9 mouse cellular contexts compared by ENCODE assay signal in the genomic region with DNA sequence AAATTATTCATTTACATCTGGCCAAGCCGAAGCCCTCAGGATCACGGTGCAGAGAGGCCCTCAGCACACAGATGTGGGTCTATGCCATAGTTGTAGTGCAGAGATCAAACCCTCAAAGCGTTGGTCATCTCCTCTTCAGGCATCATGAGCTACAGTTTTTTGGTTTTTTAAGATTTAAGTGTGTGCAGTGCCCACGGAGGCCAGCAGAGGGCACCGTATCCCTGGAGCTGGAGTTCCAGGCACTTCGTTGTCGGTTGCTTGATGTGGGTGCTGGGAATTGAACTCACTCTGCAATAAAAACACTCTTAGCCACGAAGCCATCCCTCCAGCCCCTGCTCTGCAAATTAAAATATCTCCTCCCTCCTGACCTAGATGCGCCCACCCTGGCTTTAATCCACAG. TPM values are rescaled to one million over a fixed set of nuclear protein-coding genes. Genes with fewer than 3 reads are reported as not detected.
DNase-seq lines count a peak whose midpoint lies in the region; ATAC-seq and TF ChIP-seq lines count a peak whose summit lies in the region.
"Had no signal": no experiment of that assay in that cellular context is flagged by ENCODE, and none has a peak within 500 bp of the region (broad histone marks: within the 10 kb centered on the region; RNA-seq: fewer than 3 reads in every experiment).

No protein-coding gene starts in this region.

- H3K4me3 ChIP-seq in intestine, postnatal 0 days (ENCODE audit: low read depth, low read length) = no peak overlapping the region
- H3K4me3 ChIP-seq in intestine, embryonic 16.5 days (ENCODE audit: low read length) = no peak overlapping the region
- no peak overlapping the region for H3K4me3 ChIP-seq in forebrain, embryonic 15.5 days
- H3K4me3 ChIP-seq: myocyte had no signal

- no peak overlapping the region for H3K4me2 ChIP-seq in intestine, postnatal 0 days (replicated peaks; ENCODE audit: low read depth)
- H3K4me2 ChIP-seq in intestine, embryonic 16.5 days (ENCODE audit: low read depth, low read length) = no peak overlapping the region
- H3K4me2 ChIP-seq in forebrain, embryonic 15.5 days (replicated peaks) = no peak overlapping the region

- 31% methylated on average over 9 of the region's 9 CpGs for WGBS in intestine, postnatal 0 days
- 38% methylated on average over 9 of the region's 9 CpGs for WGBS in intestine, embryonic 16.5 days
- 35% methylated on average over 9 of the region's 9 CpGs for WGBS in forebrain, embryonic 15.5 days

- TF ChIP-seq CTCF in intestine, postnatal 0 days (IDR thresholded peaks at IDR 0.05; ENCODE audit: low read depth) = peak; percentile 57

- no peak overlapping the region for H3K27ac ChIP-seq in intestine, postnatal 0 days (ENCODE audit: low read depth, low read length)
- no peak overlapping the region for H3K27ac ChIP-seq in intestine, embryonic 16.5 days (ENCODE audit: low read length)
- H3K27ac ChIP-seq in forebrain, embryonic 15.5 days (replicated peaks) = no peak overlapping the region

- H3K9ac ChIP-seq in intestine, postnatal 0 days (ENCODE audit: low read depth, low read length) = no peak overlapping the region
- H3K9ac ChIP-seq in intestine, embryonic 16.5 days (ENCODE audit: low read depth, low read length) = no peak overlapping the region
- H3K9ac ChIP-seq in forebrain, embryonic 15.5 days (replicated peaks) = no peak overlapping the region

- H3K9me3 ChIP-seq in intestine, postnatal 0 days (ENCODE audit: control insufficient read depth) = 0 out of 2 replicates have a peak, but pooled peaks cover 5% of the 10 kb centered on the region
- peaks cover 4% of the 10 kb centered on the region; the same call in 1 of the 2 replicates for H3K9me3 ChIP-seq in intestine, embryonic 16.5 days (ENCODE audit: control insufficient read depth, low read length)
- no peaks in the 10 kb centered on the region for H3K9me3 ChIP-seq in forebrain, embryonic 15.5 days

- no peaks in the 10 kb centered on the region for H3K36me3 ChIP-seq in intestine, postnatal 0 days (ENCODE audit: control insufficient read depth, insufficient read depth)
- no peaks in the 10 kb centered on the region for H3K36me3 ChIP-seq in intestine, embryonic 16.5 days (ENCODE audit: control insufficient read depth, insufficient read depth, low read length)
- H3K36me3 ChIP-seq in forebrain, embryonic 15.5 days = no peaks in the 10 kb centered on the region

- ATAC-seq in intestine, postnatal 0 days = no peak
- no peak for ATAC-seq in intestine, embryonic 16.5 days
- ATAC-seq in forebrain, embryonic 15.5 days (replicated peaks) = no peak

- no peaks in the 10 kb centered on the region for H3K27me3 ChIP-seq in intestine, postnatal 0 days (replicated peaks; ENCODE audit: control insufficient read depth, insufficient read depth, low read length)
- H3K27me3 ChIP-seq in intestine, embryonic 16.5 days (replicated peaks; ENCODE audit: control insufficient read depth, insufficient read depth, low read length) = no peaks in the 10 kb centered on the region
- H3K27me3 ChIP-seq in forebrain, embryonic 15.5 days = no peaks in the 10 kb centered on the region

- DNase-seq in right cerebral cortex, adult 2 months (ENCODE audit: low spot score in 2 of 2) = peak; percentile 51 to 55
- DNase-seq in right cerebral cortex, postnatal 25 days = no peak
- DNase-seq in embryo, embryonic 11 days = peak; percentile 34
- DNase-seq in retina, embryonic 14.5 days (ENCODE audit: low spot score) = peak; percentile 46
- no peak for DNase-seq in cerebellum, adult 11-12 months

- no peaks in the 10 kb centered on the region for H3K4me1 ChIP-seq in intestine, postnatal 0 days (replicated peaks; ENCODE audit: control insufficient read depth, insufficient read depth, low read length)
- no peaks in the 10 kb centered on the region for H3K4me1 ChIP-seq in intestine, embryonic 16.5 days (ENCODE audit: control insufficient read depth, insufficient read depth, low read length)
- no peaks in the 10 kb centered on the region for H3K4me1 ChIP-seq in forebrain, embryonic 15.5 days

RNA-seq across cellular contexts. Expression of a gene that starts 58.3 kb away (rescaled TPM):
- polyA plus RNA-seq in intestine, postnatal 0 days (2015; fragmentation: Nextera tagmentation; extraction: Ambion mirVana) = 0.03 TPM in 1 of 2 replicates, not detected in the other
- not detected in 2 replicates for polyA plus RNA-seq in intestine, embryonic 16.5 days (2015; fragmentation: Nextera tagmentation; extraction: Ambion mirVana)
- polyA plus RNA-seq in forebrain, embryonic 15.5 days (2015; fragmentation: Nextera tagmentation; extraction: Ambion mirVana) = 1.2 TPM in 2 replicates
- polyA plus RNA-seq: myocyte had no signal

Comparison
In these comparisons a context has a peak if more than half of its experiments do, and no peak if none do; other contexts are left out.
1. DNase-seq: peak in right cerebral cortex, adult 2 months (2 of 2), embryo, embryonic 11 days (single experiment) and retina, embryonic 14.5 days (single experiment); none in right cerebral cortex, postnatal 25 days (single experiment) and cerebellum, adult 11-12 months (single experiment).